Mouse (Mus musculus) gastrocnemius, adult 18-20 months (tissue): ENCODE data around the gene Btnl10. TPM values are rescaled to one million over a fixed set of nuclear protein-coding genes. Genes with fewer than 3 reads are reported as not detected.
A peak's percentile ranks its signal among the peaks of the same experiment; 100 is the strongest.

Experiments
- DNase-seq: peaks from one replicate; pipeline ENCODE4 v3.0.0; 2021; ENCODE audit warnings: low spot score
- long read RNA-seq, 2 experiments: library from polyadenylated mRNA; stranded (forward); transcript quantifications; one replicate each; pipeline ENCODE4 v2.0.0; 2021
- total RNA-seq, 2 experiments: library from RNA; stranded (reverse); gene quantifications; 2 replicates each; pipeline ENCODE4 v1.2.3; 2021

Btnl10 gene
- total RNA-seq: not detected
- long read RNA-seq, experiment 1: 0 reads
- long read RNA-seq, experiment 2: 0 reads

DNA sequence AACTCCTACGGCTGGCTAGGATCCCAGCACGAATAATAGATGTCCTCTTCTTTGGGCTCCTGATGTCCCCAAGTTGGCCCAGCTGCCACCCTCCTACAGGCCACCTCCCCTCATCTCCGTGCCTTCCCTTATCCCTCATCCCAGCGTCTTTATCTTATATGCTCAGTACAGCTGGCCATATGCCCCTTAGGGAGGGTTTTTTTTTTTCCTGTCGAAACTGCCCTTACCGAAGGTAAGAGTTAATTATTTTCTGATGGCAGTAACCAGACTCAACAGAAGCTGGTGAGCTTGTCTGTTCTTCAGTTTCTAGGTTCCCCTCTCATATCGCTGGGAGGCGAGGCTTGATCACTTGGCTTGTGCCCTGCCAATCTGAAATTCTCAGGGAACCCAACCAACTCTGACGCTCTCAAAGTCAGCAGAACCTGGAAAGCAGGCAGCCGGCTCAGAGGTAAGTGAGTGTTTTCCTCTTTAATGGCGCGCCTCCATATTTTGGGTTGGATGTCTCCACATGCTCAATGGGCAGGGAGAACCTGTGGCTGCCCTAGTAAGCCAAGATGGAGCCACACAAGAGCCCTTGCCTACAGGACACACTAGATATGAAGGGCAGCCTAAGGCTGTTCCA lies at the start of gene Btnl10:
Btnl10 (plus strand) TSS at position 164 of the 622 bp plus-strand sequence.
- DNase-seq: no peak

DNA sequence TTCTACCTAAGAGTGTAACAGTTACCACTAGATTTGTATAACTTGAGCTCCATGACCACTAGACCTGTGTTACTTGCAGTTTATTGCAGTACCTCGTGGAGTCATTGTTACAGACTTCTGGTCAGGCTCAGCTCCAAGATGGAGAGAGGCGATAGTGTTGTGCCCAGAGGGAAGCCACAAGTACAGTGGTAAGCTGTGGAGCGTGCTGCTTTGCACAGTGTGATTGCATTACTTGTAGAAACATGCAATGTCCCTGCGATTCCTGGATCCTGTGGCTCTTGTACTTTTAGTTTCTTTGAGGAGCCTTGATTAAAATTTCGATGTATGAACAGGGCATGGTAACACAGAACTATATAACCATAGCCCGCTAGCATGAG lies 49.8 kb upstream of the Btnl10 start:
- DNase-seq: no peak

DNA sequence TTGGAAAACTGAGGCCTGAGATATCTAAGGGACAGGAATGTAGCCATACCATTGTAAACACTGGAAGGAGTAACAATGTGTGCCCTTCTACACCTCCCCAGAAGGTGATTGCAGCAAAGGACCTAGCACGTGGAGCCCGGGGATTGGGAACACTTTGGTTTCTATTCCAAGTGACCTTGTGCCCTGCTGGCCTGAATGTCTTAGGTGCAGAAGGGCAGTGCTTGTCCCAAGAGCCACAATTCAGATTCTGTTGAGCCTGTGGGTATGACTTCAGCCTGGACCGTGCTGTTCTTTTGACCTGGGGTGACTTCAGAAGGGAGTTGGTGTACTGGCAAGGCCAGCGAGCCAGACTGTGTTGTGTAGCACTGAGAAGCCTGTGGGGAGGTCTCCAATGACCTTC lies 46.7 kb upstream of the Btnl10 start:
- DNase-seq: no peak

DNA sequence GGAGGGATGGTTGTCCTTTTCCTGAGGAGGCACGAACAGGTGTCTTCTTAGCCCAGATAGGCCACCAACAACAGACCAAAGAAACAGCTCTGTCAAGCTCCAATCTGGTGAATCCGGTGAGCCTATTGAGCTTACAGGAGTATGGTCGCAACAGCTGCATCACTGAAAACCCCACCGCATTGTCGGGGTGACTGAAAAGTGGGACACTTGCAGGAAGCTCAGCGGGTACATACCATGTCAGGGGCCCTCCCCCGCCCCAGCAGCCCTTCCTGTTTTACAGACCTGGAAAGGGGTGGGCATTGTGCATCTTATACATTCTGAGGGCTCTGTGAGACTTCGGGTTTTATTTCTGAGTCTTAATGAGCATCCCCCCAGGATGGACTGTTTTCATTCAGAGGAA lies 34.0 kb upstream of the Btnl10 start:
- DNase-seq: no peak

DNA sequence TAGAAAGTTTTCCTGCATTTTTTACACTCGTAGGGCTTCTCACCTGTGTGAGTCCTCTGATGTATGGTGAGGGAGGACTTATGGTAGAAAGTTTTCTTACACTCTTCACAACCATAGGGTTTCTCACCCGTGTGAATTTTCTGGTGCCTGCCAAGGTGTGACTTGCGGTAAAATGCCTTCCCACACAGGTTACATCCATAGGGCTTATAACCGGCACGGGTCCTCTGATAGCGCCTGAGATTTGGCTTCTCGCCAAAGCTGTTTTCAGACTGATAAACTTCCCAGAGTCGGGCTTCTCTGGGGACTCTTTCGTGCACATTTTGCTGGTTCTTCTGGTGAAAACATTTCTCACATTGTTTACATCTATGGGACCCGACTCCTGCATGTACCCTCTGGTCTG lies 27.2 kb upstream of the Btnl10 start:
- no peak for DNase-seq

DNA sequence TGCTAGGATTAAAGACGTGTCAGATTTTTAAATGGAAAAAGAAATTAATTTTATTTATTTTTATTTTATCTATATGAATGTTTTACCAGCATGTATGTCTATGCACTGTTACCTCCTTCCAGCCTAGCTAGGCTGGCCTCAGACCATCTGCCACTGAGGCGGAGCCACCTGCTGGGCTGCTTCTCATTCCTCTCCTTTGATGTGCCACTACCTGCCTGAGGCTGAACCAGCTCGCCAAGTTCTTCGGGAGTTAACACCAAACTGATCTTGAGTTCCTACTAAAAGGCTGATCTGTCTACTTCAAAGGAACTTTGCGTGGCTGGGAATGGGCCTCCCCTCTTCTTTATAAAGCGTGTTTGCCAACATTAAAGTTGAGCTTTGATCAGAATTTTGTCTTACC lies 23.3 kb upstream of the Btnl10 start:
- no peak for DNase-seq

DNA sequence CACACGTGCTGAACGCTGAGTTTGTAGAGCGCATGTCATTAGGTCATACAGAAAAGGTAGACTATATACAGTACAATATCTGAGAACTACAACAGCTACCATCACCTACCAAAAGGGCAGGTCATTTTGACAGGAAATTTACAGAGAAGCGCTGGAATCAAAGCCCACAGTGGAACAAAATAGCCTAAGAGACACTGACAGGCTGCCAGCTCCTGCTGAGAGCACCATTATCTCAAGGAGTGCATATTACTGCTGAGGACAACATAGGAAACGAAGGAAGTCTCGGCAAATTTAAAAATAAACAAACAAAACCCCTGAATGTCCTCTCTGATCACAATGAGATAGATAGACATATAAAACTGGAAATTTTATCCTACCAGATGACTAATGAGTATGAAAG lies 20.2 kb upstream of the Btnl10 start:
- no peak for DNase-seq

DNA sequence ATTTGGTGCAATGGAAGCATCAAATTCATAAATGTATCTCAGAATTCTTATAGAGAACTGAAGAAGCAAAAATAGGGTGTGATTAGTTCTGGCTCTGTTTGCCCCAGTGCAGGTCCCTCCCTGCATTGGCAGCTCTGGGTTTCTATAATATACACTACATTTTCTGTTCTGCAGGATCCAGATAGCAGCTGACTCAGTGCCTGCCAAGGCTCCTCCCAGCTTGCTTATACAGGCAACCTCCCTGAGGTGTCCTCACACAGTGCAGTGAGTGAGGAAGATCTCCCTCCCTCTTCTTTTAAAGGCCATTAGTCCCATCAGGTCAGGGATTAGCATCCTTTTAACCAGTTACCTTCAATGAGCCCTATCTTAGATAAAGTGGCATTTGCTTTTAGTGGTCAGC lies 16.6 kb upstream of the Btnl10 start:
- no peak for DNase-seq

DNA sequence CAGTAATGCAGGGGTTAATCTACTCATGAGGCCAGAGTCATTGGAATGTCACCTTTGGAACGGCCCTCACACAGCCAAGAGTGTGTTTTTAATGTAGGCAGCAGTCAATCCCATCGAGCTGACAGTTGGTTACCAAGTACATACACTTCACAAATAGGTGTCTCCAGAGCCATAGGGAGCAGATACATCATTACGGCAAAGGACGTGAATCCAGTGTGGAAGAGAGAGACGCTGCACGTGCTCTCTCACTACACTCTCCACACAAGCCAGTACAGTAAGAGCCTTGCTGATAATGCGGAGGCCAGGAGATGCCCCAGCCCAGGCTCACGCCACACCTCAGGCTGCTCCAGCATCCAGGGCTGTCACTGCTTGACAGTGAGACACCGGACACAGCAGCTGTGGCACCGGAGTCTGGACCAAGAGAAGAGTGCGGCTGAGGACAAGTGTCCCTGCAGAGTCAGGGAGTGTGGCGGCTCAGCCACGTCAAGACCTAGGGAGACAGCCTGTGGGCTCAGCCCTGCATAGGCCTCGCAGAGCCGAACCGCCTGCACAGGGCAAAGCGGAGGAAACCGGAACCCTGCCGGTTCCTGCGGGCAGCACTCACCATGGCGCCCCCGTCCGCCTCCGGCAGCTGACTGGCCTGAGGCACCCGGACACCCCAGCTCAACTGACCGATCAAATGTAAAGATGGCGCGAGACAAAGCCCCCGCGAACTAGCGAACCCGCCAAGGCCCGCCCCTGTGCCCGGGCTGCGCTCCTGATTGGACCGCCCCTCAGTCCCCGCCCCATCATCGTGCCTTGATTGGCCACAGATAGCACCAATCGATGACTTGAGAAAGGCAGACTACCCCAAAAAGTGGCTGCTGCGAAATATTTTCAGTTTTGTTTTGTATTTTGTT lies 13.9 kb upstream of the Btnl10 start, which contains the start of gene Zfp39:
Zfp39 (minus strand) TSS at position 715 of the 899 bp plus-strand sequence.
- DNase-seq: peak; percentile 98

DNA sequence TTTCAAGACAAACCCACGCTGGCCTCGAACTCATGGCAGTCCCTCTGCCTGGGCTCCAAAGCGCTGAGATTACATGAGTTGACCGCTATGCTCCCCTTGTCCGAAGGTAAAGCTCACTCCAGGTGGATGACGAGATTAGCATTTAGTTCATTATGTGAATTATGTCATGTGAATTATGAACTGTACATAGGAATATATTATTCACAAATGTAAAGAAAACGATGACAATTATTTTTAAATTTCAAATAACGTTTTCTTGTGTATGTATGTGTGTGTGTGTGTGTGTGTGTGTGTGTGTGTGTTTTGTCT lies 13.3 kb upstream of the Btnl10 start:
- DNase-seq: no peak

DNA sequence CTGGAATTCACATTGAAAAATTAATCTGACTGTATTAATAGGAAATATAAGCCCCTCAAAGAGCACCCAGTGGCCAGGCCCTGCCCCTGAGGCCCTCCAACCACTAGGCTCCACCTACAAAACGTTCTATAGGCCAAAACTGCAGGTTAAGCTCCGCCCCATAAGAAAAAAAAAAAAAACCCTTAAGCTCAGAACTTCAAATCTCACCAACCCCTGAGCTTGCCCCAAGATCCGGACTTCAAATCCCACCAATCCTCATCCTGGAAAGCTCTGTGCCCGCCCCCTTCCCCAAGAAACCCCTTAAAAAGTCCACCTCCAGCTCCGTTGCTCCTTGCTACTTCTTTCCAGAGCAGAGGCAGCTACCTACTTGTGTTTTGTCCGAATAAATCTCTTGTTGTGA lies 12.9 kb upstream of the Btnl10 start:
- peak; percentile 12 for DNase-seq

DNA sequence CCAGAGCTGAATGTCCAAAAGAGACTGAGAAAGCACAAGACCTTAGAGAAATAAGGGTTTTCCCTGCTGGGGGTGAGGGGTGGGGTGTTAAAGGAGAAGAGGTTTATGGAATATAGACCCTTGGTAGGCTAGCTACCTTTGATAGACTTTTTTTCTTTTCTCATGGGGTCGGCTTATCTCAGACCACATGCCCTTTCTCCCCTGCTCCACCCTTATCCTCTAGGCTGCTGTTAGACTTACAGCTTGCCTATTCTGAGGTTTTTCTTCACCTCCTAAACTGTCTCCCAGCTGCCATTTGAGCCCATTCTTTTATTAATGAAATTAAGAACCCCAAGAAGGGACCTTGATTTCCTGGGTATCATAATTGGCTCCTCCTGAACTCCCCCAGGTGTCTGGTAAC lies 3.9 kb upstream of the Btnl10 start:
- no peak for DNase-seq

DNA sequence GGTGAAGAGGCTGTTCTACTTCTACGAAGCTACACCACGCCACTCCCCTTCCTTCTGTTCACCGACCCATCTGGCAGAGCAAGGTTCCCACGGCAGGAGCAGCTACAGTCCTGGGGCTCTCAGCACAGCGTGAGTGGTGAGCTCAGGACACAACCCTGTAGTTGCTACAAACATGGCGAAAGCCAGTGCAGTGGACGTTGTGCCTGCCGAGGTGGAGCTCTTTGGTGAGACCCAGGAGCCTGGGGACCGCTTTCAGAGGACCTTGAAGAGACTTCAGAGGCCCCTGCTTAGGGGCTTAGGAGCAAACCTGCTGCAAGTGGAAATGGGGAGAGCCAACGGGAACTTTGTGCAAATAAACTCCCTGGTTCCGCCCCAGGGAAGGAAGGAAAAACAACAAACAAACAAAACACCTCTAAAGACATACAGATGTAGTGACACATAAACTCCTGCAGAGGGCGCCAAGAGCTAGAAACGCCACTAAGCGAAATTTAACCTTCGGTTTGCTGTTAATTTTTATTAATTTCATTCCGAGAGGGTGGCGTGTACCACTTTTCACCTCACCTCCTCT lies 3.2 kb upstream of the Btnl10 start:
- DNase-seq: no peak

DNA sequence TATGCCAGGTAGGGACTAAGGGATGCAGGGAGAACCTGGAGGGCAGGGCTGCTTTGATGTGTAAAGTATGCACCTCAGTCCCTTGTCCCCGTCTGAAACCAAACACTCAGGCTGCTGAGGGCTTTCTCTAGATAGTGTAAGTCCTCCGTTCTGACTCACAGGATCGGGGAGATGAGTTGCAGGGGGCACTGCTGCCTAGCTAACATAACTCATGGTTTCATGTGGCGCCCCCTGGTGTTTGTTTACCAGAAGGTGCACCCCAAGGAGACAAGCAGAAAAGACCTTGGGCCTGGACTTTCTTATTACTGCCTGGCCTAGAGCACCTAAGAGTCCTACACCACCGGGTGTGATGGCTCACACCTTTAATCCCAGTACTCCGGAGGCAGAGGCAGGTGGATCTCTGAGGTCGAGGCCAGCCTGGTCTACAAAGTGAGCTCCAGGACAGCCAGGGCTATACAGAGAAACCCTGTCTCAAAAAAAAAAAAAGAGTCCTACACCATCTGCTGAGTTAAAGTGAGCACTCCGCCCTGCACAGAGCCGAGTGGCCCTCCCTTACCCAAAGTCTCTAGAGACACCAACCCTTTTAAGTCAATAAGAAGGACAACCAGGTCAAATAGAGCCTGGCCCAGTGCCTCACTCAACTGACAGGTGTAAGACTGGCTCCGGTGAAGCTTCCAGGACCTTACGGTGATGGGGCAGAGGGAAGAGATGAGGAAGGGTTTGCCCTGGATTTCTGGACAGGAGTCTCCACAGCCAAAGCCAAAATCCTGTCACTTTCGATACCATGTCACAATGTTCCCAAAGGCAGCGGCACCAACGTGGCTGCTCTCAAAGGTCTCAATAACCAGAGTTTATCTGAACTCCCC lies 596 bp upstream of the Btnl10 start:
- no peak for DNase-seq

DNA sequence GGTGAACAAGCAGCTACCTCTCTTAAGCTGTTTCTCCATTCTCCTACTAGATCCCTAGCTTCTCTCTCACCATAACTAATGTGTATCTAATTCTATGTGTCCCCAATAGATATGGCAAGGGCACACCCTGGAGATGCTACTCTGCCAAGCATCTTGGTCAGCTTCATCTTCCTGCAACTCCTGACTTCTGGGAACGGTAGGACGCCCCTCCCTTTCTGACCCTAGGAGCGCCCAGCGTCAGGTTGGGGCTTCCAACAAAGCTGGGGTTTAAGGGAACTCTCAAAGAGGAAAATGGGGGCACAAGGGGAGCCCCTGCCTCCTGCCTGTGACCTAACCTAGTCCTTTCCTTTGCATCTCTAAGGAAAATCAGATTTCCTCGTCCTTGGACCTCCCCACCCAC lies 1.1 kb downstream of the Btnl10 start:
- no peak for DNase-seq

DNA sequence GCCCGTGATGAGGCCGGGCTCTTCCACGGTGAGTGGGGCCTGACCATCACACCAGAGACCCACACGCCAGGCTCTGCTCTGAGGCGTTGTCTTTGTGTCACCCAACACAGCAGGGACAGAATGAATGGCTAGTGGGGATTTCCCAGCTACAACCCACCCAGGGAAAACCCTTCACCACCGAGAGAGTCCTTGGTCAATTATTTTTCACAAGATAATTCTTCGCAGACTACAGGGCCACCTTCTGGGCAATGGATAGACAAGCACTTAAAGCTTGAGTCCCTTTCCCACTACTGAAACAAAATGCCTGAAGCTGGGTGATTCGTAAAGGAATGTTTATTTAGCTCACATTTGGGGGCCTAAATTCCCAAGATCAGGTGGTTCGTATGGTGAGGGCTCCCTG lies 4.7 kb downstream of the Btnl10 start:
- no peak for DNase-seq

DNA sequence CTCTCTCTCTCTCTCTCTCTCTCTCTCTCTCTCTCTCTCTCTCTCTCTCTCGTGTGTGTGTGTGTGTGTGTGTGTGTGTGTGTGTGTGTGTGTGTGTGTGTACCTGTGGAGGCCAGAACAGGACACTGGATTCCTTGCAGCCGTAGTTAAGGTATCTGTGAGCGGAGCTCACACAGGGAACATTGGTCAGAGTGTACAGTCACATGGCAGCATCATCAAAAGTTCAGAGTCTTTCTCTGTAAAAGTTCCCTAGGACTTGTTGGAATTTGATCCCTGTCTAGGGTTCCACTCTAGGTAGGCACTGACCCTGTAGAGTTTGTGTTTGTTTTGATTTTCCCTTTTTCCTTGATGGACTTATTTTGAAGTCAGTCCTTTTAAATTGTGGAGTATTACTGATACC lies 8.9 kb downstream of the Btnl10 start:
- no peak for DNase-seq

DNA sequence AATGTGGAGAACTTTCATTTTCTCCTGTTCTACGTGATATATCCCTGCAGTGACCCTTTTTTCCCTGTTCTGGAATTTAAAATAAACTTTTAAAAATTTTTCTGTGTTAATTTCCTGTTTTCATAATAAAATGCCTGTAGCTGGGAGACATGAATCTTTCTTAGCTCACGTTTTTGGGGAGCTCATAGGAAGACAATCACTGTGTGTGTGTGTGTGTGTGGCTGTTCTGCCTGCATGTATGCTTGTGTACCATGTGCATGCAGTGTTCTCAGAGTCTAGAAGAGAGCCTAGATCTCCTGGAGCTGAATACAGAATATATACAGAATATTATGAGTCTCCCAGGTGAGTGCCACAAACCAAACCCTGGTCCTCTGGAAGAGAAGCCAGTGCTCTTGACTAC lies 9.3 kb downstream of the Btnl10 start:
- DNase-seq: no peak

DNA sequence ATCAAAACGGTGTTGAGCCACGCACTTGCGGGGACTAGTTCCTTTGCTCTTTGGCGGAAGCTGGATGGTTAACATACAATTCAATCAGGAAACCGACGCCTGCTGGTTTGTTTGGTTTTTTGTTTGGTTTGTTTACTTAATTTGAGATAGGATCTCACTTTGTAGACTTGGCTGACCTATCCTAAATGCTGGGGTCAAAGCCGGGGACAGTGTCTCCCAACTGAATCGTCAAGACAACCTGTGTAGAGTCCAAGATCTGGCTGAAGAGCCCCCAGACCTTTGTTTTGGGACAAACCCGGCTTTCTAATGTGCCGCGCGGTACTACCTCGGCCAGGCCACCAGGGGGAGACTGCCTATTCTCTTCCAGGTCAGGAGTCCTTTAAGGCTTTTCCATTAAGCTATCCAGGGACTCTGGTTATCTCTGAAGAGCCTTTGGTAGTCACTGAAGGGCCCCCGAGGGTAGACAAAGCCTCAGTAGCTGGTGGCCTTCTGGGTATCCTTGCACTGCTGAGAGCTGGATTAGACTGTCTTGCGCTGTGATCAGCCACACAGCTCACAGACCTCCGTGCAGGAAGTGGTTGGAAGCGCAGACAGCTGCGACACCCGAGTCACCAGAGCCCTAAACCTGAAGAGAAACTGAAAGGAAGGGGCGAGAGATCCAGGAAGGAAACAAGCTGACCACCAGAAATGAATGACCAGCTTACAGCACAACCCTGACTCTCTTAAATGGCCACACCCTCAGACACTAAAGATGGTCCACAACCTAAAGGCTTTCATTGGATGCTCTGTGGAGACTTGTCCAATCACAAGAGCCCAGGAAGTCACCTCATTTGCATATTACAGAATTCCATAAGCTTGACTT lies 10.3 kb downstream of the Btnl10 start:
- DNase-seq: peak; percentile 51

DNA sequence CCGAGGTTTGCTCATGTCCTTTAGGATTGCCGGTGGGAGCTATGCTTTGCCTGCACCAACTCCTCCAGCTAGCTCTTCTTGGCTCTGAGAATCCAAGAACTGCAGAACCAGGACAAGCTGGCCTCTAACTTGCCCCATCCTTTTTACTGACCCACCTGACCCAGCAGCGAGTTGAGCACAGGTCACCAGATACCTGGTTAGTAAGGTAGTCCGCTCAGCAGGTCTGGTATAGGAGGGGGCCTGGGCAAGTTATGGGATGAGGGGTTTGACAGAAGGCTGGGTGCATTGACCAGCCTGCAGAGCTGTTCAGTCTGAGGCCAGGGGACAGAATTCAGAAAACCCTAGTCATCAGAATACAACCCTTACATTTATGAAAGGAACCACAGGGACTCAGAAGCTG lies 11.3 kb downstream of the Btnl10 start:
- no peak for DNase-seq

DNA sequence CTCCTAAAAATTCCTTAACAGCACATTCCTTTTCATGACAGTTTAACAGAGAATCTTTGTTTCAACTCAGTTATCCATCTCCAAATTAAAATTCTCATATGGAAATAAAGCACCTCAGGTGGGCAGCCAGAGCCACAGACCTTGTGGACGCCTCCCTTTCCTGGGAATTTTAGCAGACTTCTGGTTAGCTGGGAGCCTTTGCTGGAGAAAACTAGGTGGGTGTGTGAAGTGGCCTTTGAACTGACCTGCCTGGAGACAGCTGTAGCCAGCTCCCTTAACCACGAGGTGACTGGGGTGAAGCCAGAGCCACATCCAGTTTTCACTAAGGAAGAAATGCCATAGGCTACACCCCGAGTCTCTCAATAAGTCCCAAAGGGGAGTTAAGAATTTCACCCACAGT lies 11.9 kb downstream of the Btnl10 start:
- DNase-seq: no peak
